Mouse (Mus musculus): ENCODE results near the gene Erc1.
"Not testable (repeated sequence)": the region's sequence is repeated elsewhere in the genome, so short reads cannot be mapped to it uniquely, and the experiment has no call there.

- TF ChIP-seq CTCF (conservative IDR thresholded peaks at IDR 0.05; ENCODE audit: insufficient read depth, insufficient read length, low read depth, low read length); POLR2A (IDR thresholded peaks at IDR 0.05; ENCODE audit: low read depth, low read length): not testable (repeated sequence)
These were observed 193.2 kb downstream of the Erc1 start for GRCm38 (mm10) chr6:119654777-119655176.
